Mouse (Mus musculus) ES-Bruce4 (cell line): ENCODE measurements around the gene Ash1l. TPM values are rescaled to one million over a fixed set of nuclear protein-coding genes. Genes with fewer than 3 reads are reported as not detected.
"Not testable (repeated sequence)": the region's sequence is repeated elsewhere in the genome, so short reads cannot be mapped to it uniquely, and the experiment has no call there.

ENCODE experiments used
- H3K27ac ChIP-seq: 2 replicates; pipeline ENCODE4 v1.5.1; 2012; ENCODE audit warnings: low read length, inconsistent platforms; ENCODE audit not compliant: insufficient read depth
- H3K27me3 ChIP-seq: 2 replicates; pipeline ENCODE4 v1.6.1; 2012; ENCODE audit warnings: mild to moderate bottlenecking, low read length, inconsistent platforms; ENCODE audit not compliant: control insufficient read depth, poor library complexity, insufficient read depth, severe bottlenecking
- H3K36me3 ChIP-seq: 2 replicates; pipeline ENCODE4 v1.6.1; 2012; ENCODE audit warnings: inconsistent platforms, mild to moderate bottlenecking, low read length, moderate library complexity; ENCODE audit not compliant: control insufficient read depth, poor library complexity, insufficient read depth, severe bottlenecking
- H3K4me1 ChIP-seq: one replicate; pipeline ENCODE4 v1.8.1; 2011; ENCODE audit warnings: low read length; ENCODE audit not compliant: control insufficient read depth, insufficient read depth
- H3K4me3 ChIP-seq: 2 replicates; pipeline ENCODE4 v1.5.1; 2011; ENCODE audit warnings: low read depth, mild to moderate bottlenecking, low read length
- H3K9ac ChIP-seq: 2 replicates; pipeline ENCODE4 v1.6.1; 2012; ENCODE audit warnings: low read depth, mild to moderate bottlenecking, inconsistent platforms; ENCODE audit not compliant: poor library complexity, severe bottlenecking
- H3K9me3 ChIP-seq: replicated peaks from 2 replicates; pipeline ENCODE4 v1.6.1; 2012; ENCODE audit warnings: mild to moderate bottlenecking, low read length, inconsistent platforms; ENCODE audit not compliant: control insufficient read depth, poor library complexity, insufficient read depth, severe bottlenecking
- CTCF ChIP-seq: IDR thresholded peaks from one replicate; pipeline ENCODE4 v1.8.1; 2011; ENCODE audit warnings: low read depth, low read length
- EP300 ChIP-seq: IDR thresholded peaks from 2 replicates; pipeline ENCODE4 v1.6.1; 2011; ENCODE audit warnings: low read depth, low read length; ENCODE audit not compliant: insufficient read depth
- POLR2A ChIP-seq: IDR thresholded peaks from one replicate; pipeline ENCODE4 v1.8.1; 2011; ENCODE audit warnings: low read length; ENCODE audit not compliant: insufficient read depth
- polyA plus RNA-seq: library from polyadenylated mRNA; stranded (reverse); fragments of >200 nt; gene quantifications from 2 replicates; pipeline ENCODE4 v1.2.4, GENCODE M21; 2011; ENCODE audit warnings: low read depth; ENCODE audit not compliant: missing spikeins, insufficient read depth, insufficient read length

Ash1l gene
- polyA plus RNA-seq, 1 experiment, result 22.4 TPM

DNA sequence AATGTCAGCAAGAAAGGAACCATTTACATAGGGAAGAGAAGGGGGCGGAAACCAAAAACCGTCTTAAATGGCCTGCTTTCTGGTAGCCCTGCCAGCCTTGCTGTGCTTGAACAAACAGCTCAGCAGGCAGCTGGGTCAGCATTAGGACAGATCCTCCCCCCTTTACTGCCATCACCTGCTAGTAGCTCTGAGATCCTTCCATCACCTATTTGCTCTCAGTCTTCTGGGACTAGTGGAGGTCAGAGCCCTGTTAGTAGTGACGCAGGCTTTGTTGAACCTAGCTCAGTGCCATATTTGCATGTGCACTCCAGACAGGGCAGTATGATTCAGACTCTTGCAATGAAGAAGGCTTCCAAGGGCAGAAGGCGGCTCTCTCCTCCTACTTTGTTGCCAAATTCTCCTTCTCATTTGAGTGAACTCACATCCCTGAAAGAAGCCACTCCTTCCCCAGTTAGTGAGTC lies 33.5 kb downstream of the Ash1l start:
- Histone ChIP-seq H3K4me3 (no peak overlapping the region), H3K9ac (no peak overlapping the region), H3K36me3 (peaks cover 31% of the 10 kb centered on the region), H3K27ac (no peak overlapping the region), H3K27me3 (no peaks in the 10 kb centered on the region), H3K4me1 (no peaks in the 10 kb centered on the region), H3K9me3 (no peaks in the 10 kb centered on the region)
- TF ChIP-seq EP300, result no peak
- TF ChIP-seq CTCF, result no peak
- TF ChIP-seq POLR2A, result no peak

DNA sequence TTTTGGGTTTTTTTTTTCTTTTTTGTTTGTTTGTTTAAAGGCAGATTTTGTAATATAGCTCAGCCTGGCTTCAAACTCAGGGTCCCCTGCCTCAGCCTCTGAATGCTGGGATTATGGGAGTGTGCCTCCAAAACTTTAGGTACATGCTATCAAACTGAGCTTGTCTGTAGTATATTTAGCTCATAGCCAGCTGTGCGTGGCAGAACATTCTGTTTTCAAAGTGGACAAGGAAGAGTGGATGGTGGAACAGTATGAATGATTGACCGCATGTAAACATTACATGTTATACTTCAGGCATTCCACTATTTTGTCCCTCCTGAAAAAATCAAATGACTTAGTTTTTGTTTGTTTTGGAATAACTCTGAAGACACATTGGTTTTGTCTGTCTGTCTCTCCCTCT lies 42.4 kb downstream of the Ash1l start:
- no peaks in the 10 kb centered on the region for H3K36me3 ChIP-seq
- no peak overlapping the region for H3K4me3 ChIP-seq
- H3K4me1 ChIP-seq, result no peaks in the 10 kb centered on the region
- H3K9ac ChIP-seq, result no peak overlapping the region
- H3K27me3 ChIP-seq, result no peaks in the 10 kb centered on the region
- TF ChIP-seq POLR2A (no peak), EP300 (no peak), CTCF (no peak)
- no peak overlapping the region for H3K27ac ChIP-seq
- H3K9me3 ChIP-seq, result no peaks in the 10 kb centered on the region

DNA sequence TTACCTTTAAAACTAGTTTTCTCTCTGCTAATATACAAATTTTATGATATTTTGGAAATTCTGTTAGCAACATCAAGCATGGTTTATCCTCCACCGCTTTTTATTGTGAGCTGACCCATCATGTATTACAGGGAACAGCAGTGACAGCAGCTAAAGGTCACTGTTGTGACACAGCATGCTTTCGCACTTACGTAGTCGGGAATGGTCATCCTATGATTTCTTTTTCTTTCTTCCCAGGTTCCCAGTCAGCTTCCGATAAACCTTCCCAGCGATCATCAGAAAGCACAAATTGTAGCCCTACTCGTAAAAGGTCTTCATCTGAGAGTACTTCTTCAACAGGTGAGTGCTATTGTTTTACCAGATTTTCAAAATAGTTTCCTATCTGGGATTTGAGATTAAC lies 51.1 kb downstream of the Ash1l start:
- H3K27me3 ChIP-seq, result no peaks in the 10 kb centered on the region
- H3K4me1 ChIP-seq, result no peaks in the 10 kb centered on the region
- no peaks in the 10 kb centered on the region for H3K9me3 ChIP-seq
- no peak overlapping the region for H3K9ac ChIP-seq
- peaks cover 3% of the 10 kb centered on the region; the same call in 1 of the 2 replicates for H3K36me3 ChIP-seq
- H3K27ac ChIP-seq, result no peak overlapping the region
- no peak for TF ChIP-seq POLR2A
- no peak for TF ChIP-seq EP300
- no peak overlapping the region for H3K4me3 ChIP-seq

DNA sequence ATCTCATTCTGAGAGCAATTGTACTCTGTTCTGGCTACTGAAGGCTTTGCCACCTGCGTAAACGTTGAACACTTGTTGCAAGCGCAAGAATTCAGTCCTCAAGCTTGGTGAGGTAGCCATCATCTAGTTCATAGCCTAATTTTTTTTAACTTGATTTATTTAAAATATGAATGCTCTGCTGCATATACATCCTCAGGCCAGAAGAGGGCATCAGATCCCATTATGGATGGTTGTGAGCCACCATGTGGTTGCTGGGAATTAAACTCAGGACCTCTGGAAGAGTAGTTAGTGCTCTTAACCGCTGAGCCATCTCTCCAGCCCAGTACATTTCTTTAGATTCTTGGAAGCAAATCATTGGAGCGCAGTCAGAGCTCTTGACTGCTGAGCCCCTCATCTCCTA lies 80.5 kb downstream of the Ash1l start:
- H3K9me3 ChIP-seq, H3K9ac ChIP-seq, H3K4me3 ChIP-seq, H3K4me1 ChIP-seq, H3K27ac ChIP-seq, H3K27me3 ChIP-seq: not testable (repeated sequence)
- peaks cover 20% of the 10 kb centered on the region for H3K36me3 ChIP-seq

DNA sequence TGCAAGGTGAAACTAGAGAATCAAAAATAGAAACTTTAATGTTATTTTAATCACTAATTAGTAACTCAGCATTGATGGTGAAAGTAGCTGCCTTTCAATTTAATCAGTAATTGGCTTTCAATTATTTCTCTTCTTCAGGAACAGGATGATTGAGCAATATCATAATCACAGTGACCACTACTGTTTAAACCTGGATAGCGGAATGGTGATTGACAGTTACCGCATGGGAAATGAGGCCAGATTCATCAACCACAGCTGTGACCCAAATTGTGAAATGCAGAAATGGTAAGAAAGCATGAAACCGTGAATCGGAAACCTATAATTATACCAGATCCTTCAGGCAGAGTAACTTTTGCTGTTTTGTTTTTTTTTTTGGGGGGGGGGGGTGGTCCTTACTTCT lies 92.9 kb downstream of the Ash1l start:
- Histone ChIP-seq H3K4me1 (no peaks in the 10 kb centered on the region), H3K27ac (no peak overlapping the region), H3K9ac (no peak overlapping the region), H3K27me3 (no peaks in the 10 kb centered on the region), H3K4me3 (no peak overlapping the region), H3K9me3 (no peaks in the 10 kb centered on the region), H3K36me3 (peaks cover 19% of the 10 kb centered on the region)
- no peak for TF ChIP-seq EP300
- no peak for TF ChIP-seq POLR2A
- TF ChIP-seq CTCF, result no peak

DNA sequence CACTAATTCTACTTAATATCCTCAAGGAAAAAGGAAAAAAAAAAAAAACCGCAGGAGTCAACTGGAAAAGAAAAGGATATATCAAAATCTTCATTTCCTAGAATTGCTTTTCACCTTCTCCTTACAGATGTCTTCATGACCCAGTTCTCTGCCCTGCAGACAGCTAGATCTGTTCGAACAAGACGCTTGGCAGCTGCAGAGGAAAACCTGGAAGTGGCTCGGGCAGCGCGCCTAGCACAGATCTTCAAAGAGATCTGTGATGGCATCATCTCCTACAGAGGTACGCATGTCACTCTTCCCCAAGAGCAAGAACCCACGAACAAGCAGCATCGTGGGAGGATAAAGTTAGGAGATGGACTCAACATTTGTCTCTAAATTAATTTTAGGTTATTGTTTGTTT lies 107.9 kb downstream of the Ash1l start:
- Histone ChIP-seq H3K4me3 (no peak overlapping the region), H3K27ac (no peak overlapping the region), H3K27me3 (no peaks in the 10 kb centered on the region), H3K9me3 (no peaks in the 10 kb centered on the region), H3K4me1 (no peaks in the 10 kb centered on the region), H3K36me3 (peaks cover 22% of the 10 kb centered on the region), H3K9ac (no peak overlapping the region)
- TF ChIP-seq CTCF (no peak), EP300 (no peak), POLR2A (no peak)
